Mouse (Mus musculus): ENCODE results near the gene Snrpc.
A peak's percentile ranks its signal among the peaks of the same experiment; 100 is the strongest.

Gene Snrpc

GRCm38 (mm10) chr17:27819971-27820567 is 17.9 kb upstream of the Snrpc start:
- DNase-seq: peak; percentile 63

DNA sequence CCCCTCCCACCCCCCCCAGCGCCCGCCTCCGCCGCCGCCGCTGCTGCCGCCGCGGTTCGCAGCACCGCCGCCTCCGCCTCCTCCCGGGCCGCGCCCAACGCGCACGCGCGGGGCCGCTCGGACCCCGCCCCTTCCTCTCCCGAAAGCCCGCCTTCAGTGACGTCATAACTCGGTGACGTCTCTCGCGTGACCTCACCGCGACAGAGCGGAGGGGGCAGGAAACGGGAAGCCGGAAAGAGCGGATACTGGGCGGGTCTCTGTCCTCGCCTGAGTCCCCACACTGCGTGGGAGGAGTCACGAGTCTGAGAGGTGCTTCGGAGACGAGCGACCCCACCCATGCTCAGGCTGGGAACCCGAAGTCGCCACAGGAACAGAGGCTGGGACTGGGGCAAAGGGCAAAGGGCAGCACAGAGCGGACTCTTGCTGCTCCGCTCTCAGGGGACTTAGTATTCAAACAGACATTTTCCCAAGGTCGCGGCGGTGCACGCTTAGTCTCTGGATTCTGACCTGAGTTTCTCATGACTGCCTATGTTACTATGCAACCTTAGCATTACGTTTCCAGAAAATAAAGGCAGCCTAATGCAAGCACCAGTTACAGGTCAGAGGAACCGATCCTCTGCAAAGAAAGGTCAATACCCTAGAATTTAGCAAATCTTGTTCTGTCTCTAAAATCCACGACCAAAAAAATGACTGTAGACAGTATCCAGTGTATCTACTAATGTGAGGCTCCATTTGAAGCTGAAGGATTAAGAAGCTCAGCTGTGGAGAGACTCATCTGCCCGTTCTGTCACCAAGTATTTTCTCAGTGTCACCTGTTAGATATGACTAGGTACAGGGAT is 17.2 kb upstream of the Snrpc start, which contains the start of gene D17Wsu92e:
D17Wsu92e (minus strand) TSS at position 81 of the 839 bp plus-strand sequence.
- peak; percentile 99 for DNase-seq

GRCm38 (mm10) chr17:27821407-27822338 is 16.3 kb upstream of the Snrpc start:
- DNase-seq: peak; percentile 45

GRCm38 (mm10) chr17:27823142-27823905 is 14.6 kb upstream of the Snrpc start:
- no peak for DNase-seq

DNA sequence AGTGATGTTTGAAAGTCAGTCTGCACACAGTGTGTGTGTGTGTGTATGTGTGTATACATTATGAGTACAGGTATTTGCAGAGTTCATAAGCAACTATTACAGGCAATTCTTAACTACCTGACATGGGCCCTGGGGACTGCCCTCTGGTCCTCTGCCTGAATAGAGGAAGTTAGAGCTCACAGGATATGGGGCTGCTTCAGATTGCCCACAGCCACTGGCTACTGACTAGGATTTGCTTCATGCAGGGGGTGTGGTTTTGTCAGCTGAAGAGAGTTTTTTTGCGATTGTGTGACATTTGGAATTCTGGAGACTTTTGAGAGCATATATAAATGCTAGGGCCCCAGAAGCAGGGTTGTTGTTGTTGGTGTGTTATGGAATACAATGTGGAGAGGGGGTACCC is 13.0 kb upstream of the Snrpc start:
- no peak for DNase-seq

- no peak for DNase-seq
These were observed 12.4 kb upstream of the Snrpc start for GRCm38 (mm10) chr17:27825539-27825938.

DNA sequence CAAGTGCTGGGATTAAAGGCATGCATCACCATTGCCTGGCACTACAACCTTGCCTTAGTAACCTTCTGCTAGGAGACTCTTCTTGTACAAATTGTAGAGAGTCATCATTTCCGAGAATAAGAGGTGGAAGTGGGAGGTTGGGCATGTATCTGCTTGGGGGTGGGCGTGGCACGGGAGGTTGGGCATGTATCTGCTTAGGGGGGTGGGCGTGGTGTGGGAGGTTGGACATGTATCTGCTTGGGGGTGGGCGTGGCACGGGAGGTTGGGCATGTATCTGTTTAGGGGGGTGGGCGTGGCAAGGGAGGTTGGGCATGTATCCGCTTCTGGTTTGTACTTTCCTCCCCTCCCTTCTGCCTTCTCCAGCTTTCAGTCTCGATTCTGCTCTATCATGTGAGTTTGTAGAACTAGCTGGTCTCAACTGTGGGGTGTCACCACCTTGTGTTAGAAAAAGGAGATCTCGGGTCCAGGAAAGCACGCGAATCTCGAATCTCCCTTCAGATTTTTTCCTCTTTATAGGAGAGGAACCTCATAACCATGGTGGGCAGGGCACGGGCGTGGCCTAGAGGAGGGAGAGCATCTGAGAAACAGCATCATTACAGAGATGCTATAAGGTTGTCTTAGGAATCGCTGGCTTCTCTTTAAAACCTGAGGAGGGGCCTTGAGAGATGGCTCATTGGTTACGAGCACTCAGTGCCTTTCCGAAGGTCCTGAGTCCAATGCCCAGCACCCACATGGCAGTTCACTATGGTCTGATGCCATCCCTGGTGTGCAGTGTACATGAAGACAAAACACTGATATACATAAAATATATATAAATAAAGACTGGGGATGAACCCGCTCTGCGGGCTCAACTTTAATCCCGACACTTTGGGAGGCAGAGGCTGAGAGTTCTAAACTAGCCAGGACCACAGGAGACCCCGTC is 11.7 kb upstream of the Snrpc start:
- DNase-seq: peak; percentile 92

DNA sequence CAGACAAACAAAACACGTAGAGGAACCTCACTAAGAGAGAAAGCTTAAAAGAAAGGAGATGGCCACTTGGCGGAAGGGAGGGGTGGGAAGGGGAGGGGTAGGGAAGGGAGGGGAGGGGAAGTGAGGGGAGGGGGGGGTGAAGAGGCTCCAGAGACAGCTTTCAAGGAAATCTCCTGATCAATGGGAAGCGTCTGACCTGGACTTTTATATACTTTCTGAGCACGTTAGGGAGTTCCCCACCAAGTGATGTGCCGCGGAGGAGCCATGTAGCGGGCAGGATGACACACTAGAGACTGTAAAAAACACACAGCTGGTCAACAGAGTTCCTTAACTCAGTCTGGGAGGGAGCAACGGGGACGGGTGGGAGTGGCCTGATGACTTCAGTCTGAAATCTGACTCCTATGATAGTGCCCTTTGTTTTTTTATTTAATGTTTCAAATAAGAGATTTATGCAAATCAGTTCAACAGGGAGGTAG is 11.0 kb upstream of the Snrpc start:
- peak; percentile 84 for DNase-seq

- no peak for DNase-seq
These were observed 10.4 kb upstream of the Snrpc start for GRCm38 (mm10) chr17:27827511-27827910.

DNA sequence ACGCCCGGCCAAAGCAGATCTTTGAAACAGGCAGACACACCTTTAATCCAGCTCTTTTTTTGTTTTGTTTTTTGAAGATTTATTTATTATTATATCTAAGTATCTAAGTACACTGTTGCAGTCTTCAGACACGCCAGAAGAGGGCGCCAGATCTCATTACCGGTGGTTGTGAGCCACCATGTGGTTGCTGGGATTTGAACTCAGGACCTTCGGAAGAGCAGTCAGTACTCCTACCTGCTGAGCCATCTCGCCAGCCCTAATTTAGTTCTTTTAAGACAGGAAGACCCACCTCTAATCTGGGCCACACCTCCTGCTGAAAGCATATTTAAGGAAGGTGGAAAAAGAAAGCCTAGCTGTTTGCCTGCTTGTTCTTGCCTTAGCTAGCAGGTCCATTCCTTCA is 7.5 kb upstream of the Snrpc start:
- DNase-seq: peak; percentile 20

- DNase-seq: peak; percentile 97
These were observed 1.7 kb downstream of the Snrpc start for GRCm38 (mm10) chr17:27839469-27840252.

- no peak for DNase-seq
These were observed 10.4 kb downstream of the Snrpc start for GRCm38 (mm10) chr17:27848351-27848750.

GRCm38 (mm10) chr17:27851076-27851475 is 13.1 kb downstream of the Snrpc start:
- DNase-seq: no peak

DNA sequence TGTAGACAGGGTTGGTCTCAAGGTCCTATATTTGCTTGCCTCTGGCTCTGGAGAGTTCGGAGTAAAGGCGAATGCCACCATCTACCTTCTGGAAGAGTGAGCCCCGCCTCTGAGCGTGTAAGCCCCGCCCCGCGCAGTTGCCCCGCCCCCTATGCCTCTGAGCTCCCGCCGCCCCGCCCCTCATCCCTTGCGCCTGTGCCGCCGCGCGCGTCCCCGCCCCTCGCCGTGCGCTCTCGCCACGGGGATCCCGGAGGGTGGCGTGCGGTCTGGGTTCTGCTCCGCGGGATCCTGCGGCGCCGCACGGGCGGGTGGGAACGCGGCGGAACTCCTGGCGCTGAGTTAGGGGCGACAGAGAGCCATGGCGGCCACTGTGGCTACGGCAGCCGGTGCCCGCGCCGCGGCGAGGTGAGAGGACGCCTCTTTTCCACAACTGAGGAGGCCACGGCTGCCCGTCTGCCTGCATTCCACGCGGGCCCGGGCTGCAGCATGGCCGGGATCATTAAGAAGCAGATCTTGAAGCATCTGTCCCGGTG is 18.4 kb downstream of the Snrpc start, which contains the start of gene Uhrf1bp1:
Uhrf1bp1 (plus strand) TSS at position 177 of the 533 bp plus-strand sequence.
- peak; percentile 87 for DNase-seq

DNA sequence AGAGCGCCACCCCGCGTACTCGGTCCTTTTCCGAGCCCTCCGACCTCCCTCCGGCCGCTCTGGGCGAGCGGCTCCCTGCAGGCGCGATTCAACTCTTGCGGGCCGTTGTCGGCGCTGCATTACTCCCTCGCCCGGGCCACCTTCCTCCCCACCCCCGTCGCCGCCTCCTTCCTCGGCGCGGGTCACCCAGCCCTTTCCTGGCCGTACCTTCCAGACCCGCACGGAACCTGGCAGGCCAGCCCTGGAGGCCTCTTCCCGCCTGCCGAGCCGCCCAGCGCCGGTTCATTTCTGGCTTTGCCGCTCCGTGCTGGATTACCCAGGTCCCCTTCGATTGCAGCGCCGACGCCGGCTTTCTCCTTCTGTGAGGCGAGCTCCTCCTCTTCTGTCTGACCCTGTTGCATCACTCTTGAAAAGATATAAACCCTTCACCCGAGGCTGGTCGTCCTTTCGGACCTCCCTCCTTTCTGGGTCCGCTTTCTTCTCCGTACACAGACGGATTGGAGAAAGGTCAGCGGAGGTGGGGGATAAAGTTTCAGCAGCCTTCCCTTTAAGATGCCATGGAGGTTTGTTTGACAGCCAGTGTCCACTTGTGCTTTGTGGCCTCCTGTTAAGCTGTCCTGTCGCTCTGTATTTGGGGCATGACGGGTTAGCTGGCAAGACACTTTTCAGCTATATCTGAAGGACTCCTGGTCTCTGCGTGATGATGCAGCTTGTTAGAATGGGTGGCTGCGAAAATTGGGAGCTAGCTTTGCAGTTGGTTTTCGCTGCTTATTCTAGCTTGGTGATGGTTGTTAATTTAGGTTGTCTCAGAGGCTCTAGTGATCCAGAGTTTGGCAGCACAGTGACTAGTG is 19.1 kb downstream of the Snrpc start:
- DNase-seq: peak; percentile 66

DNA sequence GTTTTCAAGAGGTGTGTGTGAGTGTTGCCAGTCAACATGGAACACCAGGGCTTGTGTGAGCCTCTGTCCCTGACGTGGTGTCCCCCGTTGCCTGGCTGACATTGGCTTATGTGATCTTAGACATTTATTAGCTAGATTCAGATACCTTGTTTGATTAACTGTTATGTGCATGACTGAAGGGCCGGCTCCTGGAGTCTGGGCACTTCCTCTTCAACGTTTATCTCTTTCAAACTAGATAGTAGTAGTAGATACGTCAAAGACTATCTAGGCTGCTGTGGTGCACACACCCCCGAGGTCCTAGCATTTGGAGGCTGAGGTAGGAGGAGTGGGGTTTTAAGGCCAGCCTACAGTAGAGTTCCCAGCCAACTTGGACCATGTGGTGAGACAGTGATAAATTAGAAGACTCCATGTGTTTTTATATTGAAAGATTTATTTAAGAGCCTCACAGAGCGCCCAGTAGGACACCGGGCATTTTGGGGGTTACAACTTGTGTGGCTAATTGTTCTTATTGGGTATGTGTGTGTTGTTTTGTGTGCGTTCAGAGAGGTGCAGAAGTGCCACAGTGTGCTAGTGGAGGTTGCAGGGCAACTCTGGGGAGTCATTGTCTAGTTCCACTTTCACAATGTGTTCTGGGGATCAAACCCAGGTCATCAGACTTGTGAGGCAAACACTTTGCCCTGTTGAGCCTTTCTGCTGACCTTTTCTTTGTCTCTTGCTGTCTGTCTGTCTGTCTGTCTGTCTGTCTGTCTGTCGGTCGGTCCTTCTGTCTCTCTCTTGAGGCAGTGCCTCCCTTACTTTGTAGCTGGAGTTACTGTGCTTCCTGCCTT is 19.9 kb downstream of the Snrpc start:
- no peak for DNase-seq

DNA sequence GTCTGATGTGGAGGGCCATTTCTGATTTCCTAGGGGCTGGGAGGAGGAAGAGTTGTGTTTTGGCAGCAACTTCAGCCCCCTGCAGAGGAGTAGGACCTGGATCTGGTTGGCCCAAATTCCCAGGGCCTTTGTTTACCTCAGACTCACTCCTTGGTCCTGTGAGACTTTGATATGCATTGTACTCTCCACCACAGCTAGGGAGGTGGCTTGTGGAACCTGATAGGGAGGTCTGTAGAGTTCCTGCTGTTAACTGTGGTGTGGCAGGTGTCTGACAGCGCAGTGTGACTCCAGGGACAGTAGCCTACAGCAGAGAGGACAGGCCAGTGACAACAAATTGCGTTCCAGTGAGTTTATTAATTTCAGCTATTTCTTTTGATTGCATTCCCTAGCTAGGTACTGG is 21.2 kb downstream of the Snrpc start:
- no peak for DNase-seq

- DNase-seq: no peak
These were observed 27.5 kb downstream of the Snrpc start for GRCm38 (mm10) chr17:27865461-27865860.
